Mouse (Mus musculus) lung, embryonic 16.5 days (tissue): ENCODE measurements around the gene Nt5dc3. TPM values are rescaled to one million over a fixed set of nuclear protein-coding genes. Genes with fewer than 3 reads are reported as not detected.
A peak's percentile ranks its signal among the peaks of the same experiment; 100 is the strongest.

ENCODE experiments used
- ATAC-seq: fragments of 200-750 bp; cut with Nextera tagmentation; 2 replicates; pipeline ENCODE4 v1.8.0; 2017; ENCODE audit warnings: low read depth, mild to moderate bottlenecking, moderate library complexity
- H3K27ac ChIP-seq: fragments of 300-500 bp; sonication (generic); 2 replicates; pipeline ENCODE4 v1.5.1; 2014; ENCODE audit warnings: mild to moderate bottlenecking, control low read depth, low read length
- H3K27me3 ChIP-seq: fragments of 300-500 bp; sonication (generic); 2 replicates; pipeline ENCODE4 v1.6.1; 2014; ENCODE audit warnings: low read depth, low read length, mixed read lengths; ENCODE audit not compliant: control insufficient read depth, insufficient read depth
- H3K36me3 ChIP-seq: fragments of 300-500 bp; sonication (generic); 2 replicates; pipeline ENCODE4 v1.6.1; 2014; ENCODE audit warnings: low read length; ENCODE audit not compliant: control insufficient read depth, insufficient read depth
- H3K4me1 ChIP-seq: fragments of 300-500 bp; sonication (generic); replicated peaks from 2 replicates; pipeline ENCODE4 v1.6.1; 2014; ENCODE audit warnings: low read length, mixed read lengths; ENCODE audit not compliant: control insufficient read depth, insufficient read depth
- H3K4me2 ChIP-seq: fragments of 300-500 bp; sonication (generic); 2 replicates; pipeline ENCODE4 v1.6.1; 2014; ENCODE audit warnings: low read depth, low read length, control low read depth
- H3K4me3 ChIP-seq: fragments of 300-500 bp; sonication (generic); 2 replicates; pipeline ENCODE4 v1.5.1; 2014; ENCODE audit warnings: mild to moderate bottlenecking, low read length, control low read depth
- H3K9ac ChIP-seq: fragments of 300-500 bp; sonication (generic); 2 replicates; pipeline ENCODE4 v1.6.1; 2014; ENCODE audit warnings: low read length, control low read depth
- H3K9me3 ChIP-seq: fragments of 300-500 bp; sonication (generic); 2 replicates; pipeline ENCODE4 v1.6.1; 2016; ENCODE audit warnings: low read length; ENCODE audit not compliant: control insufficient read depth
- WGBS: fragments of 180-500 bp; shearing (Covaris S2); extraction: QIAGEN DNeasy Blood & Tissue Kit; methylation state at CpG from one replicate; pipeline ENCODE4 v1.1.7; 2014; 5-methylcytosine and 5-hydroxymethylcytosine counted together
- polyA plus RNA-seq: library from polyadenylated mRNA; unstranded; fragments of >200 nt; fragmentation: Nextera tagmentation; extraction: Ambion mirVana; gene quantifications from 2 replicates; pipeline ENCODE4 v1.2.1, GENCODE M21; 2015

The Nt5dc3 gene
- polyA plus RNA-seq, 1 experiment from 2014 or later = 1.7 TPM

DNA sequence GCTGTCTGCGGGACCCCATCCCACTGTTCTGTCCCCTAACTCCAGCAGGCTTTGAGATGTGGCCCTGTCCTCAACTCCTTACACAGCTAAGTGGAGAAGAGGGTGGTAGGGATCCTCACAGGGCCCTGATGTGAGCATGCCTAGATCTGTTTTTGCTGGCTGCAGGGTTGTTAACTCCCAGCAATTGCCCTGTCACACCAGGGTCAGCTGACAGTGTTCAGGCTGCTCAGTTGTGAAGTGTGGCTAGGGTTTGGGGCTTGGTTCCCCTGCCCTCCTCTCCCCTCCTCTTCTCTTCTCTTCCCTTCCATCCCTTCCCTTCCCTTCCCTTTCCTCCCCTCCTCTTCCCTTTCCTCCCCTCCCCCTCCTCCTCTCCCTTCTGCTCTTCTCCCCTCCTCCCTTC lies 17.6 kb upstream of the Nt5dc3 start:
- 93% methylated on average over 1 of the region's 1 CpGs for WGBS

DNA sequence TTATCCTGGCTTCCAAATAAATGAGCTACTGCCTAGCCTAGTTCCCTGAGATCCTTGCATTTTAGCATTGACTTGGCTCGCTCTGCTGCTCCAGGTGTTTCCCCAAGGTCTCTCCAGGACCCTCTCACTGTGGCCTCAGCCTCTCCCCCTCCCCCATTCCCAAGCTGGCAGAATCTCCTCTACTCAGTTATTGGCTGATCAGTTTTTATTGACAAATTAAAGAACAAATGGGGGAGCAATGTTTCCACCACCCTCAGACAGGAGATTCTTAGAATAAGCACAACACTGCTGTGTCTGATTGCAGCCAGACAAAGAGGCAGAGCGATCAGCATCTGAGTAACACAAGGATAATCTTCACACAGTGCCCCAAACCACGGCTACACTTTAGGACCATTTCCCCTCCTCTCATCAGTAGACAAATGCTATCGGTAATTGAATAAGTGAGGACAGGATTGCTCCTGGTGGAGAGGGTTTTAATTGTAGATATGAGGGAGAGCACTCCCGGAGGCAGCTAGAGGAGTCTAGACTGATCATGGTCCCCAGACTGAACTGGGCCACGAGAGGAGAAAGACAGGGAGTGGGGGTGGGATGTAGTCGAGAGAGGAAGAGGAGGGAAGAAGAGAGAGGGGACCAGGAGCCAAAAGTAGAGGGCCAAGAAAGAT lies 17.0 kb upstream of the Nt5dc3 start:
- no peak for ATAC-seq
- WGBS = 45% methylated on average over 7 of the region's 7 CpGs
- H3K4me2 ChIP-seq = no peak overlapping the region

More for the DNA sequence above, 17.6 kb upstream of the Nt5dc3 start:
- Histone ChIP-seq H3K4me3 (no peak overlapping the region), H3K36me3 (no peaks in the 10 kb centered on the region), H3K27ac (no peak overlapping the region), H3K9me3 (no peaks in the 10 kb centered on the region), H3K4me1 (no peaks in the 10 kb centered on the region), H3K27me3 (no peaks in the 10 kb centered on the region), H3K4me2 (no peak overlapping the region), H3K9ac (no peak overlapping the region)
- no peak for ATAC-seq

DNA sequence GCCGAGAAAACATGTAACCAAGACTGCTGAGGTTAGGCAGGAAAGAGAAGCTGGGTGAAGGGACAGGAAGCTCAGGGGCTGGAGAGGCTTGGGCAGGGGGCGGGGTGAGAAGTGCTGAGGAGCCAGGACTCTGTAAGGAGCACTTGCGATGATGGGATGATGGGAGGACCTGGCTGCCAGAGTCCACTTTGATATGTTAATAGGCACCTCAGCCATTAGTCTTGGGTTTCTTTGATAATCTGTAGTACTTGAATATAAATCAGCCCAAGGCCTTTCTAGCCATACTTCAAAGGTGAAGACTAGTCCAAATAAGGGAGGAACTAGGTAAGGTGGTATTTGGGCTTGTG lies 16.4 kb upstream of the Nt5dc3 start:
- Histone ChIP-seq H3K36me3 (no peaks in the 10 kb centered on the region), H3K4me2 (no peak overlapping the region), H3K9me3 (no peaks in the 10 kb centered on the region), H3K9ac (no peak overlapping the region), H3K4me3 (no peak overlapping the region), H3K27ac (no peak overlapping the region), H3K4me1 (no peaks in the 10 kb centered on the region), H3K27me3 (no peaks in the 10 kb centered on the region)
- WGBS = 69% methylated on average over 3 of the region's 3 CpGs
- ATAC-seq = no peak

More for the DNA sequence above, 17.0 kb upstream of the Nt5dc3 start:
- Histone ChIP-seq H3K36me3 (no peaks in the 10 kb centered on the region), H3K27ac (no peak overlapping the region), H3K27me3 (no peaks in the 10 kb centered on the region), H3K4me3 (no peak overlapping the region), H3K9me3 (no peaks in the 10 kb centered on the region), H3K4me1 (no peaks in the 10 kb centered on the region), H3K9ac (no peak overlapping the region)

DNA sequence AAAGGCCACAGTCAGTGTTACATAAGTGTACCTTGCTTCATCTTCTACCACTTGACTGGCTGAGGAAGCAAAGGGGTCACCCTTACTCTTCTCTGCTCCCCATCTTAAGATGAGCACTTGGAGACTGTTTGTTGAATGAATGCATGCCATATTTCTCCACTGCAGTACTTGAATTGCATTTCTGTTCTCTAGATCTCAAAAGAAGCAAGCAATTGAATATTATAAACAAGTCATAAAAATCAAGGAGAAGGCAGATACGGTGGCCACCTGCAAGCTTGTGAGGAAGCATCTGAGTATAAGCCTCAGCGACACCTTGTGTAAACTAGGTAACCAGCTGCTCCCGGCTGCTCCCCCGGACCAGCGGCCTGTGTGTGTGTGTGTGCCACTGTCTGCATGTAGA lies 15.1 kb upstream of the Nt5dc3 start, which contains the start of gene Gm49358:
TSS of gene Gm49358 (plus strand) at position 301 of the 400 bp plus-strand sequence.
- Histone ChIP-seq H3K4me1 (no peaks in the 10 kb centered on the region), H3K27me3 (no peaks in the 10 kb centered on the region), H3K9me3 (no peaks in the 10 kb centered on the region), H3K4me2 (no peak within 1 kb of the TSS), H3K9ac (no peak within 1 kb of the TSS), H3K4me3 (no peak within 1 kb of the TSS), H3K27ac (no peak within 1 kb of the TSS), H3K36me3 (no peaks in the 10 kb centered on the region)
- no peak for ATAC-seq
- WGBS = 78% methylated on average over 5 of the region's 5 CpGs

DNA sequence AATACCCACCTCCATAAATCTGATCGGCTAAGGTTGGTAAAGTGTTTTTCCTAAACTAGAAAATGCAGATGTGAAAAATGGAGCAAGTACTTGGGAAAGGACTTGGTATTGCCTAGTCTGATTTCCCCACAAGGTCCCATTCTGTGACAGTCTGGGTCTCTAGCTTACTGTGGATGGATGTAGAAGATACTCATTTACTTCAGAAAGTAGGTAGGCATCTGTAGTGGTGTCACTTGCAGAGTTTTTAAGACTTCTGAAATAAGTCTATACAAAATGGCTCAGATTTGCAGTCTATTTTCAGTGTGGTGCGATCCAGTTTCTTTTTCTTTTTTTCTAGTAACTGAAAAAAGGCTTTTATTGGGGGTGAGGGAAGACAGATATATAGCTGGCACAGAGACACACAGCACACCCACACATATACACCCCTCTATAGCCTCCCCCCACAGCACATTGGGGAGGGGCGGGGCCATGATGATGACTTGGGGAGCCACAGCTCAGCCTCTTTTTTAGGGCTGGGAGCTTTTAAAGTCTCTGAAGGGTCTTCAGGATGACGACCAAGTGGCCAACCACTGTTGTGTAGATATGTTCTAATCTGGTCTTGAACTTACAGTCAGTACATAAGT lies 13.3 kb upstream of the Nt5dc3 start:
- Histone ChIP-seq H3K27me3 (no peaks in the 10 kb centered on the region), H3K27ac (no peak overlapping the region), H3K9ac (no peak overlapping the region), H3K36me3 (no peaks in the 10 kb centered on the region), H3K4me3 (no peak overlapping the region), H3K4me2 (no peak overlapping the region), H3K9me3 (no peaks in the 10 kb centered on the region), H3K4me1 (no peaks in the 10 kb centered on the region)
- ATAC-seq = no peak
- WGBS = 80% methylated on average over 4 of the region's 4 CpGs

DNA sequence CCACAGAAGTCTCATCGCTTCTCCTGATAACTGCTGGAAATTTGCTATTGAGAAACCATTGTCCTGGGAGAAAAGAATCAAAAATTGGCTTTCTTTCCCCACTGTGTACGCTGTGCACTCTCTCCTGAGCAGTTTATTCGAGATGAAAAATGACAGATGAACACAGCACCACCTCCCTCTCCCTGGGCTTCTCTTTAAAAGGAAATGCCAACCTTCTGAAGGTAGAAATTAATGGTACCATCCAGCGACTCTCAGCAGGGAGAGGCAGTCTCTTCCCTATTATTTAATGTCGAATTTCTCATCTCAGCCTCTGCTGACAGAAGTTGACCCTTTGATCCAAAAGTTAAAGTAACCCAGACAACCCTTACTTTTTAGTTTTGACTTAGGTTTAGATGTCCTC lies 9.6 kb upstream of the Nt5dc3 start:
- Histone ChIP-seq H3K9me3 (no peaks in the 10 kb centered on the region), H3K4me1 (no peaks in the 10 kb centered on the region), H3K9ac (no peak overlapping the region), H3K27me3 (no peaks in the 10 kb centered on the region), H3K4me3 (no peak overlapping the region), H3K4me2 (no peak overlapping the region), H3K27ac (no peak overlapping the region), H3K36me3 (no peaks in the 10 kb centered on the region)
- 56% methylated on average over 5 of the region's 5 CpGs for WGBS
- ATAC-seq = no peak

DNA sequence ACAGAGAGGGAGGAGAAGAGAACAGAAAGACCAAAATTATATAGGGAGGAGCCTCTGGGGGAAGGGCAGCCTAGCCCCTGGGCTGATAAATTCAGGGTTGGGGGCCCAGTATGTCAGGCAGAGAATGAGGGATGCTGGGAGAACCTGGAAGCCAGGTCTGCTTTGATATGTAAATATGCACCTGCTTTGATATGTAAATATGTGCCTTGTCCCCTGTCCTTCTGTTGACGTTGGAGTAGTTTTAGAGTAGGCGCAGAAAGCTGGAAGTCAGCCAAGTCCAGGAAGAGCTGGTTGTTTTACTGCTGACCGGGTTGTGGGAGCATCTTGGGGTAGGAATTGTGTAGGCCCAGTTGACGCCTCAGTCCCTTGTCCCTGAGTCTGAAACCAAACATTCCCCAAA lies 9.0 kb upstream of the Nt5dc3 start:
- Histone ChIP-seq H3K9ac (no peak overlapping the region), H3K27ac (no peak overlapping the region), H3K27me3 (no peaks in the 10 kb centered on the region), H3K4me1 (no peaks in the 10 kb centered on the region), H3K9me3 (no peaks in the 10 kb centered on the region), H3K4me3 (no peak overlapping the region), H3K4me2 (no peak overlapping the region), H3K36me3 (no peaks in the 10 kb centered on the region)
- no peak for ATAC-seq
- 35% methylated on average over 4 of the region's 4 CpGs for WGBS

DNA sequence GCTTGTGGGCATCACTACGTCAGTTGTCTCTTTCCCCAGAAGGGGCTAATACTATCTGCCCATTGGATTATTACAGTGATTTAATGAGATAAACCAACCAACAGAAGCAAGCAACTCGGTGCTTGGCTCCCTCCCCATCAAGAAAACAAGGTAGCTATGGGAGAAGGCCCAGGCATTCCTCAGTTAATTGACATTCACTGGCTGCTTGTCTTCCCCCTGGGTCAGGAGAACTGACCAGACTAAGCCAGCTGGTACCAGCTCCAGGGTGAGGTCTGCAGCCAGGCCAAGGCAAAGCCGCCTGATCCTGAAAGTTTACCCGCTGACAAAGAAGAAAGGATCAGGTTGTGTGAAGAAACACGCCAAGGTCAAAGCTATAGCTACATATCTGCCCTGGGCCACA lies 7.1 kb upstream of the Nt5dc3 start:
- Histone ChIP-seq H3K4me2 (no peak overlapping the region), H3K4me1 (no peaks in the 10 kb centered on the region), H3K36me3 (no peaks in the 10 kb centered on the region), H3K9ac (no peak overlapping the region), H3K9me3 (no peaks in the 10 kb centered on the region), H3K27me3 (no peaks in the 10 kb centered on the region), H3K4me3 (no peak overlapping the region), H3K27ac (no peak overlapping the region)
- no peak for ATAC-seq
- WGBS = 78% methylated on average over 5 of the region's 5 CpGs

DNA sequence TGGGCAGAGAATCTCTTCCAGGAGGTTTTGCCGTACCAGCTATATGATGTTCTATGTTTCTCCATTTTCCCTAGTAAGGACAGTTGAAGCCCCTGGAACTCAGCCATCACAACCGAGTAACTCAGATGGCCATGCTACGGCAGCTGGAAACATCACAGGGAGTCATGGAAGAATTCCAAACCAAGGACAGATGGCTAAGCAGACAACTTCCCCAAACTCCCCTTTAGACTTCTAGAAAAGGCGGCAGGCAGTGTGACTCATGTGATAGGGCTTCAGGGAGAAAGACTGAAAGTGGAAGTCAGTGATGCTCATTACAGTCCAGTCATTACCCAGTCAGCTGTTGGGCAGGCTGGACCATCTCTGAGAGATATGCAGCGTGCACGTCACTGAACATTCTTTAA lies 6.6 kb upstream of the Nt5dc3 start:
- H3K9me3 ChIP-seq = no peaks in the 10 kb centered on the region
- WGBS = 50% methylated on average over 6 of the region's 6 CpGs
- H3K9ac ChIP-seq = no peak overlapping the region
- no peaks in the 10 kb centered on the region for H3K27me3 ChIP-seq
- no peak overlapping the region for H3K4me2 ChIP-seq
- H3K36me3 ChIP-seq = no peaks in the 10 kb centered on the region
- H3K4me3 ChIP-seq = no peak overlapping the region
- H3K4me1 ChIP-seq = no peaks in the 10 kb centered on the region
- 0 out of 2 replicates have a peak, but pooled peaks have one; percentile 34 for ATAC-seq
- H3K27ac ChIP-seq = no peak overlapping the region
